Mouse (Mus musculus) neural tube, embryonic 14.5 days (tissue): ENCODE data around the gene Pigx. TPM values are rescaled to one million over a fixed set of nuclear protein-coding genes. Genes with fewer than 3 reads are reported as not detected.

Experiments used
- ATAC-seq: fragments of 200-750 bp; cut with Nextera tagmentation; 2 replicates; pipeline ENCODE4 v1.8.0; 2017; ENCODE audit warnings: low read depth, mild to moderate bottlenecking, moderate TSS enrichment, moderate library complexity
- H3K27ac ChIP-seq: fragments of 300-500 bp; sonication (generic); 2 replicates; pipeline ENCODE4 v1.5.1; 2014; ENCODE audit warnings: low read depth, mild to moderate bottlenecking, control low read depth, low read length, moderate library complexity, mixed read lengths
- H3K27me3 ChIP-seq: fragments of 300-500 bp; sonication (generic); 2 replicates; pipeline ENCODE4 v1.6.1; 2014; ENCODE audit warnings: low read length; ENCODE audit not compliant: control insufficient read depth, insufficient read depth
- H3K36me3 ChIP-seq: fragments of 300-500 bp; sonication (generic); 2 replicates; pipeline ENCODE4 v1.6.1; 2014; ENCODE audit warnings: low read length, mixed read lengths; ENCODE audit not compliant: control insufficient read depth, insufficient read depth
- H3K4me1 ChIP-seq: fragments of 300-500 bp; sonication (generic); 2 replicates; pipeline ENCODE4 v1.6.1; 2014; ENCODE audit warnings: low read length; ENCODE audit not compliant: control insufficient read depth, insufficient read depth
- H3K4me2 ChIP-seq: fragments of 300-500 bp; sonication (generic); 2 replicates; pipeline ENCODE4 v1.6.1; 2014; ENCODE audit warnings: mild to moderate bottlenecking, low read depth, low read length, control low read depth
- H3K4me3 ChIP-seq: fragments of 300-500 bp; sonication (generic); 2 replicates; pipeline ENCODE4 v1.5.1; 2014; ENCODE audit warnings: low read depth, low read length, control low read depth, mixed read lengths
- H3K9ac ChIP-seq: fragments of 300-500 bp; sonication (generic); replicated peaks from 2 replicates; pipeline ENCODE4 v1.6.1; 2014; ENCODE audit warnings: low read depth, mild to moderate bottlenecking, control low read depth, low read length, mixed read lengths
- H3K9me3 ChIP-seq: fragments of 300-500 bp; sonication (generic); 2 replicates; pipeline ENCODE4 v1.6.1; 2016; ENCODE audit warnings: low read length; ENCODE audit not compliant: control insufficient read depth
- WGBS: fragments of 180-500 bp; shearing (Covaris S2); extraction: QIAGEN DNeasy Blood & Tissue Kit; methylation state at CpG from one replicate; pipeline ENCODE4 v1.1.7; 2014; 5-methylcytosine and 5-hydroxymethylcytosine counted together
- polyA plus RNA-seq: library from polyadenylated mRNA; unstranded; fragments of >200 nt; fragmentation: Nextera tagmentation; extraction: Ambion mirVana; gene quantifications from 2 replicates; pipeline ENCODE4 v1.2.1, GENCODE M21; 2014

Gene Pigx
- polyA plus RNA-seq = 104 and 115 TPM in 2 replicates

DNA sequence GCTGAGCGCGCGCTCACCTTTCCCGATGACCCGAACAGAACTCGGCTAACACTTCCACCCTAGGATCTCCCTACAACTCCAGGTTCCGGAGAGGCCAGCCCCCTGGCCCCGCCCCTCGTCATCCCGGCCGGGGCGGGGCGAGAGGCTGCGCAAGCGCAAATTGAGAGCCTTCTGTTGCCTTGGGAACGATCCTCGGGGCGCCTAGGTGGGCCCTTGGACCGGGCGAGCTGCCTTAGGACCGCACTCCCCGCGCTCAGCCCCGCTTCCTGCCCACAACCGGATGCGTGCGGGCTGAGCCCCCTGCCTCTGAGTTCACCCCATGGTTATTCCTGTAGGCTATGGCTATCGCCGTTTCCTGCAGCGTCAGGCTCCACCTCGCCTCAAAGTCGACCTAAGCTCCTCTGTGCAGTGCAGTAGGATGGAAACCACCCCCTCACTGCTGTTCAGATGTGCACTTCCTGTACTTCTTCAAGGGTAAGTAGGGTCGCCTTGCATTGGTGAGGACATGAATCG is at the start of gene Pigx, which contains the start of gene Cep19:
Pigx (minus strand) TSS at position 103 of the 513 bp plus-strand sequence.
Cep19 (plus strand) TSS at position 163 of the 513 bp plus-strand sequence.
- peak; percentile 98 for ATAC-seq
- Histone ChIP-seq H3K36me3 (no peaks in the 10 kb centered on the region), H3K4me3 (peak within 1 kb of the TSS; percentile 93), H3K9ac (peak within 1 kb of the TSS; percentile 74), H3K9me3 (no peaks in the 10 kb centered on the region), H3K27ac (peak within 1 kb of the TSS; percentile 71), H3K27me3 (no peaks in the 10 kb centered on the region), H3K4me2 (peak within 1 kb of the TSS; percentile 75), H3K4me1 (peaks cover 10% of the 10 kb centered on the region)
- under 1% methylated on average over 34 of the region's 34 CpGs for WGBS

DNA sequence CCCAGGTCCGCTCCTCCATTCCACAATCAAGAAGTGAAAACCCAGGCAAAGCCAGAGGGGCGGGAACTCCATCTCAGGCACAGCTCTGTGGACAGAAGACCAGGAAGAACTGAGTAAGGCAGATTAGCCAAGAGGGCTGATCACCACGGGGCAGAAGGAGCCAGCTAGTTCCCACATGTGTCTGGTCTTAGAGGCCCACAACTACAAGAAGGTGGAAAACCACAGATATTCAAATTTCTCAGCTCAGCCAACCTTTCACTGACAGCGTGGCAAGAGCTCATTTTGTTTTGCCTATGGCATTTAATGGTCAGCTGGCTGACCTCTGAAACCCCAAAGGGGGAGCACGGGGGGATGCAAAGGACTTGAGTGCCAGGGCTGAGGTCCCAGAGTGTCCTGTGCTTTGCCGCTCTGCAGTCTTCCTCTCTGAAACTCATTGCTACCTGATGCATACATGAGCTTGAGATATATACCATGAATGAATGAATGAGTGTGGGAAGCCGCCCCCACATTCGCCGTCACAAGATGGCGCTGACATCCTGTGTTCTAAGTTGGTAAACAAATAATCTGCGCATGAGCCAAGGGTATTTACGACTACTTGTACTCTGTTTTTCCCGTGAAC is 48.2 kb upstream of the Pigx start:
- ATAC-seq = peak; percentile 61; the same call in 1 of the 2 replicates
- 69% methylated on average over 10 of the region's 13 CpGs for WGBS
- no peak overlapping the region for H3K4me3 ChIP-seq
- H3K9me3 ChIP-seq = no peaks in the 10 kb centered on the region
- H3K4me1 ChIP-seq = no peaks in the 10 kb centered on the region
- peak overlapping the region; percentile 27; the same call in 1 of the 2 replicates for H3K4me2 ChIP-seq
- no peaks in the 10 kb centered on the region for H3K36me3 ChIP-seq
- H3K27me3 ChIP-seq = no peaks in the 10 kb centered on the region
- H3K9ac ChIP-seq = no peak overlapping the region
- no peak overlapping the region for H3K27ac ChIP-seq

DNA sequence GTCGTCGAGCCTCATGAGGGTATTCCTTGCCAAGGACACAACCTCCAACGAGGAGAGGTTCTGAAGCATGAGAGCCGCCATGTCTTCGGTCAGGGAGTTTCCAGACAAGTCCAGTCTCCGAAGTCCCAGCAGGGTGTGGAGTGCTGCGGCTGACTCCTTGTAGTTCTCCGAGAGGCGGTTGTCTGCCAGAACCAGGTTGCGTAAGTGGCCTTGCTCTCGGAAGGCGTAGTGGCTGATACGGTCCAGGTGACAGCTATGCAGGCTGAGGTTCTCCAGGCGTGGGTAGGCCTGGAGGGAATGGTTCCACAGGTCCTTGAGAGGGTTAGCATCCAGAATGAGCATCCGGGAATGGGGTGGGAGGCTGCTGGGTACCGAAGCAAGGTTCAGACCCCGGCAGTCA is 45.1 kb upstream of the Pigx start:
- Histone ChIP-seq H3K4me2 (no peak overlapping the region), H3K27me3 (no peaks in the 10 kb centered on the region), H3K4me1 (no peaks in the 10 kb centered on the region), H3K9me3 (no peaks in the 10 kb centered on the region), H3K4me3 (no peak overlapping the region), H3K36me3 (no peaks in the 10 kb centered on the region), H3K27ac (no peak overlapping the region), H3K9ac (no peak overlapping the region)
- 91% methylated on average over 17 of the region's 17 CpGs for WGBS
- no peak for ATAC-seq

DNA sequence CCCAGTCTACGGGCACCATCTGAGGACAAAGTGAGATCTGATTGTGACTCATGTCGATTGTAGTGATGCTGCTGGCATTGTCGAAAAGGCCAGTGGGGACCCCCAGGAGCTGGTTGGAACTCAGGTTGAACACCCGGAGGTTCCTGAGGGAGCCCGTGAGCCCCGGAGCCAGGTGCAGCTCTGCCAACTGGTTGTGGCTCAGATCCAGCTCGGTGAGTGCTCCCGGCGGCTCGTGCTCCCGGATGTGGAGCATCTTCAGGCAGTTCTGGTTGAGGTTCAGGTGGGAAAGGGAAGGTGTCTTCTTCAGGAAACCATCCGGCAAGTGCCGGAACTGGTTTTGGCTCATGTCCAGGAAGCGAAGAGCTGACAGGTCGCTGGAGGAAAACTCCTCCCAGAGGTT is 44.2 kb upstream of the Pigx start:
- no peak for ATAC-seq
- H3K36me3 ChIP-seq = no peaks in the 10 kb centered on the region
- no peaks in the 10 kb centered on the region for H3K27me3 ChIP-seq
- no peak overlapping the region for H3K4me2 ChIP-seq
- 95% methylated on average over 15 of the region's 15 CpGs for WGBS
- H3K27ac ChIP-seq = no peak overlapping the region
- H3K9me3 ChIP-seq = no peaks in the 10 kb centered on the region
- H3K4me3 ChIP-seq = no peak overlapping the region
- no peak overlapping the region for H3K9ac ChIP-seq
- H3K4me1 ChIP-seq = no peaks in the 10 kb centered on the region

DNA sequence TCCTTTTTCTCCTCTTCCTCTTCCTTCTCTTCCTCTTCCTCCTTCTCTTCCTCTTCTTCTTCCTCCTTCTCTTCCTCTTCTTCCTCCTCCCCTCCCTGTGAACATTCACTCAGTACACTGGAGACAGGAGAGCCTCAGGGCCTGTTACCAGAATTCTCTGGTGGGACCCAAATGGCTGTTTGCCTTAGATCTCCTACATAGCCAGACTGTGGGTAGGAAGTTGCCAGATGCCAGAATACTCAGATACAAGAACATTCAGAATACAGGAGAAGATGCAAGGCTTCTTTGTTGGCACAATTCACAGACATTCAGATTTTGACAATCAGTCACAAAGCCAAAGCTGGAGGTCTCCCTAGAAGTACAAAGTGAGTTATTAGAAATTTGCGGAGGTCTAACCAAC is 39.4 kb upstream of the Pigx start:
- H3K4me3 ChIP-seq = no peak overlapping the region
- H3K4me2 ChIP-seq = no peak overlapping the region
- no peak overlapping the region for H3K27ac ChIP-seq
- ATAC-seq = no peak
- 97% methylated on average over 1 of the region's 1 CpGs for WGBS
- H3K36me3 ChIP-seq = no peaks in the 10 kb centered on the region
- H3K9ac ChIP-seq = no peak overlapping the region
- H3K4me1 ChIP-seq = no peaks in the 10 kb centered on the region
- no peaks in the 10 kb centered on the region for H3K27me3 ChIP-seq
- H3K9me3 ChIP-seq = no peaks in the 10 kb centered on the region

DNA sequence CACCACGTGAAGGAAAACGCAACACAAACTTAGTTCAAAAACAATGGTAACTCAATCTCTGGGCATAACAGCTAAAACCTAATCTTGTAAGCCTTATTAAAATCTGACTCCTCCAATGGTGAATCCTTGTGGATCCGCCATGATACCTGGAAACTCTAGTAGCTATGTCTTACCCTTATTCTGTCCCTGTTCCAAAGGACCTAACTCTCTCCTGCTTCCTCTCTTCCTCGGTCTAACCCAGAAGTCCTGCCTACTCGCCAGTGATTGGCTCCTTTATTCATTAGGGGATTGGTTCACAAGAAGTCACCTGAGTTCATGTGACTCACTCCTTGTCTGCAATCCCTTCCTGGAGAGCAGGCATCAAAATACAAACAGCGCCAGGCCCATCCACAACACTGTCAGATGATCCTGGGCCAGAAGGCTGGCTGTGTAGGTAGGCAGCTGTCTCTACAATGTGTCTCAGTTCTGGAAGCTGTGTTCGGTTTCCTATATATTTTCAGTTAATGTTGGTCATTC is 36.4 kb upstream of the Pigx start:
- no peak for ATAC-seq
- WGBS = 85% methylated on average over 7 of the region's 7 CpGs
- no peaks in the 10 kb centered on the region for H3K36me3 ChIP-seq
- no peak overlapping the region for H3K27ac ChIP-seq
- no peak overlapping the region for H3K4me3 ChIP-seq
- no peak overlapping the region for H3K4me2 ChIP-seq
- H3K9ac ChIP-seq = no peak overlapping the region
- no peaks in the 10 kb centered on the region for H3K27me3 ChIP-seq
- H3K9me3 ChIP-seq = no peaks in the 10 kb centered on the region
- H3K4me1 ChIP-seq = no peaks in the 10 kb centered on the region

DNA sequence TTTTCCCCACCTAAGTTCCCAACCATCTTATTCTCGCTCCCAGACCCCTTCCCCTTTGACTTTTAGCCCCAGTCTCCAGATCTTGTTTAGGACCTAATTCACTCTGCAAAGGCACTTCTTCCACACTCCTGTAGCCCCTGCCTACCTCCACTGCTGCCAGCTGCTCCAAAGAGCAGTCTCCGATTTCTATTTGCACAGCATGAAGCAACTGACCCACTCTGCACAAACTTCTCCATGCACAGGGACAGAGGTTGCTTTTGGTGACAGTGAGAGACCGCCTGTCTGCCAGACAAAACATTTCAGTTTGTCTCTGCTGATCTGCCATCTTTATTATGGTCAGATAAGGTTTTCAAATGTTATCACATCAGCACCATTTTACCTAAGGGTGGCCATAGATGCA is 33.6 kb upstream of the Pigx start:
- ATAC-seq = no peak
- Histone ChIP-seq H3K4me1 (no peaks in the 10 kb centered on the region), H3K9ac (no peak overlapping the region), H3K9me3 (no peaks in the 10 kb centered on the region), H3K4me2 (no peak overlapping the region), H3K36me3 (no peaks in the 10 kb centered on the region), H3K4me3 (no peak overlapping the region), H3K27ac (no peak overlapping the region), H3K27me3 (no peaks in the 10 kb centered on the region)
- WGBS = 91% methylated on average over 3 of the region's 3 CpGs

DNA sequence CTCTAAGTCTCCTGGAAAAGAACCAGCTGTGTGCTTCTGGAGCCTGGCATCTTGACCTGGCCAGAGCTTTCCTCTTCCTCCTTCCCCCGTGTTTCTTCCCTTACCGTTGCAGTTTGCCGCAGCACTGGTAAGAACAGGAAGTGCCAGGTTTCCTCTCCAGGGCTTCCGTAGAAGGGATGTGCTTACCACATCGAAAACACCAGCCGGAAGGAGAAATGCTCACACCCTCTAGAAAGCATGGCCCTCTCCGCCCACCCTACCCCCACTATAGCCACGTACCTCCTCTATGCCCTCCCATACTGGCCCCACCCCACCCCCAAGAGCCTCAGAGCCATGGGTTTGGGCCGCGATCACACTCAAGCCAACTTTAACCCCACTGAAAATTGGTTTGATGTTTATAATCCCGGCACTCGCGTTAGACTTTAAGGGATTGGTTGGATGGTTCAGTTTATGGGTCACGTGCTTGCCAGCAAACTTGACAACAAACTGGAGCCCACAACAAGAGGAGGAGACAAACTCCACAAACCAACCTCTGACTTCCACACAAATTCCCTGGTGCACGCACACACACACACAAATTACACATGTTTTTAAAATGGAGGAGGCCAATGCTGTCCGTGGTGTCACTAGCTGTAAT is 30.8 kb upstream of the Pigx start:
- Histone ChIP-seq H3K4me2 (no peak overlapping the region), H3K9ac (no peak overlapping the region), H3K4me1 (no peaks in the 10 kb centered on the region), H3K27ac (no peak overlapping the region), H3K4me3 (no peak overlapping the region), H3K9me3 (no peaks in the 10 kb centered on the region), H3K27me3 (no peaks in the 10 kb centered on the region), H3K36me3 (no peaks in the 10 kb centered on the region)
- 77% methylated on average over 16 of the region's 16 CpGs for WGBS
- ATAC-seq = no peak
